Comparison of ENCODE assay signal across 9 mouse cellular contexts in genomic region chr16:31422000-31422399, GRCm38 (mm10). TPM values are rescaled to one million over a fixed set of nuclear protein-coding genes. Genes with fewer than 3 reads are reported as not detected.
DNase-seq lines count a peak whose midpoint lies in the region; ATAC-seq lines count a peak whose summit lies in the region.
"Had no signal": no experiment of that assay in that cellular context is flagged by ENCODE, and none has a peak within 500 bp of the region (broad histone marks: within the 10 kb centered on the region; RNA-seq: fewer than 3 reads in every experiment).

TSS of gene Bdh1 (plus strand) at chr16:31422280.

- H3K4me2 ChIP-seq in heart, embryonic 13.5 days = no peak within 1 kb of the TSS
- H3K4me2 ChIP-seq in hindbrain, embryonic 14.5 days (replicated peaks) = no peak within 1 kb of the TSS
- peak within 1 kb of the TSS; percentile 50 for H3K4me2 ChIP-seq in liver, embryonic 13.5 days
- H3K4me2 ChIP-seq: lung, embryonic 15.5 days had no signal

- H3K27me3 ChIP-seq in heart, embryonic 13.5 days (replicated peaks) = peaks cover 12% of the 10 kb centered on the region
- peaks cover 15% of the 10 kb centered on the region for H3K27me3 ChIP-seq in embryonic facial prominence, embryonic 10.5 days (replicated peaks; ENCODE audit: low read depth, poor library complexity, severe bottlenecking)
- peaks cover 5% of the 10 kb centered on the region for H3K27me3 ChIP-seq in hindbrain, embryonic 14.5 days (ENCODE audit: control insufficient read depth, insufficient read depth, low read length)
- H3K27me3 ChIP-seq in liver, embryonic 13.5 days = peaks cover 2% of the 10 kb centered on the region

- no peak within 1 kb of the TSS for H3K9ac ChIP-seq in heart, embryonic 13.5 days
- no peak within 1 kb of the TSS for H3K9ac ChIP-seq in hindbrain, embryonic 14.5 days
- H3K9ac ChIP-seq in liver, embryonic 13.5 days = no peak within 1 kb of the TSS
- H3K9ac ChIP-seq: lung, embryonic 15.5 days had no signal

- no peak for DNase-seq in heart, postnatal 4 days
- DNase-seq in embryonic facial prominence, embryonic 10.5 days (ENCODE audit: low spot score) = no peak
- DNase-seq in hindbrain, embryonic 14.5 days (ENCODE audit: low spot score) = no peak
- no peak for DNase-seq in liver, embryonic 13.5 days
- no peak for DNase-seq in right cerebral cortex, postnatal 10 days (ENCODE audit: low spot score in 2 of 2)
- no peak for DNase-seq in thymus, postnatal 25 days
- no peak for DNase-seq in spleen, postnatal 4 days (ENCODE audit: low spot score in 2 of 2)

- no peak within 1 kb of the TSS for H3K27ac ChIP-seq in heart, embryonic 13.5 days (replicated peaks)
- no peak within 1 kb of the TSS for H3K27ac ChIP-seq in embryonic facial prominence, embryonic 10.5 days (replicated peaks)
- H3K27ac ChIP-seq in hindbrain, embryonic 14.5 days = no peak within 1 kb of the TSS
- peak within 1 kb of the TSS; percentile 50; the same call in 1 of the 2 replicates for H3K27ac ChIP-seq in liver, embryonic 13.5 days
- H3K27ac ChIP-seq: lung, embryonic 15.5 days had no signal

- no peaks in the 10 kb centered on the region for H3K36me3 ChIP-seq in heart, embryonic 13.5 days
- H3K36me3 ChIP-seq in embryonic facial prominence, embryonic 10.5 days (replicated peaks) = no peaks in the 10 kb centered on the region
- H3K36me3 ChIP-seq in hindbrain, embryonic 14.5 days (replicated peaks; ENCODE audit: control insufficient read depth, insufficient read depth) = no peaks in the 10 kb centered on the region
- H3K36me3 ChIP-seq in liver, embryonic 13.5 days = no peaks in the 10 kb centered on the region
- H3K36me3 ChIP-seq: lung, embryonic 15.5 days had no signal

- no peaks in the 10 kb centered on the region for H3K4me1 ChIP-seq in heart, embryonic 13.5 days
- peaks cover 2% of the 10 kb centered on the region; the same call in 1 of the 2 replicates for H3K4me1 ChIP-seq in embryonic facial prominence, embryonic 10.5 days
- H3K4me1 ChIP-seq in hindbrain, embryonic 14.5 days (replicated peaks; ENCODE audit: control insufficient read depth, insufficient read depth, low read length) = no peaks in the 10 kb centered on the region
- H3K4me1 ChIP-seq in liver, embryonic 13.5 days (replicated peaks) = peaks cover 26% of the 10 kb centered on the region
- H3K4me1 ChIP-seq: lung, embryonic 15.5 days had no signal

- no peak within 1 kb of the TSS for H3K4me3 ChIP-seq in heart, embryonic 13.5 days
- no peak within 1 kb of the TSS for H3K4me3 ChIP-seq in embryonic facial prominence, embryonic 10.5 days
- H3K4me3 ChIP-seq in hindbrain, embryonic 14.5 days (replicated peaks; ENCODE audit: low read length) = no peak within 1 kb of the TSS
- peak within 1 kb of the TSS; percentile 43 for H3K4me3 ChIP-seq in liver, embryonic 13.5 days (replicated peaks)
- H3K4me3 ChIP-seq: lung, embryonic 15.5 days had no signal

- no peaks in the 10 kb centered on the region for H3K9me3 ChIP-seq in heart, embryonic 13.5 days
- no peaks in the 10 kb centered on the region for H3K9me3 ChIP-seq in embryonic facial prominence, embryonic 10.5 days
- no peaks in the 10 kb centered on the region for H3K9me3 ChIP-seq in hindbrain, embryonic 14.5 days (ENCODE audit: control insufficient read depth, low read length)
- H3K9me3 ChIP-seq in liver, embryonic 13.5 days (replicated peaks) = no peaks in the 10 kb centered on the region
- H3K9me3 ChIP-seq: lung, embryonic 15.5 days had no signal

- WGBS in heart, embryonic 13.5 days = 65% methylated on average over 9 of the region's 9 CpGs
- WGBS in embryonic facial prominence, embryonic 10.5 days = 70% methylated on average over 9 of the region's 9 CpGs
- 70% methylated on average over 9 of the region's 9 CpGs for WGBS in hindbrain, embryonic 14.5 days
- 62% methylated on average over 9 of the region's 9 CpGs for WGBS in liver, embryonic 13.5 days (ENCODE audit: insufficient replicate concordance)

- no peak for ATAC-seq in heart, embryonic 13.5 days (ENCODE audit: extremely low read depth, insufficient number of reproducible peaks, low FRiP score, low TSS enrichment)
- no peak for ATAC-seq in hindbrain, embryonic 14.5 days (ENCODE audit: low FRiP score)
- ATAC-seq in liver, embryonic 13.5 days (ENCODE audit: low read depth) = no peak

RNA-seq across cellular contexts. Expression of gene Bdh1, which starts in this region (rescaled TPM):
- polyA plus RNA-seq in heart, embryonic 13.5 days (2015; fragmentation: Nextera tagmentation; extraction: Ambion mirVana) = 9.7 and 10.8 TPM in 2 replicates
- total RNA-seq in heart, postnatal 4 days (2021) = 1 to 10 TPM in 1 of 2 experiments, under 1 TPM in 1; 0.81 to 1.0 TPM
- polyA plus RNA-seq in embryonic facial prominence, embryonic 10.5 days (2016; fragmentation: Nextera tagmentation; extraction: Ambion mirVana) = 12.2 and 13.4 TPM in 2 replicates
- polyA plus RNA-seq in hindbrain, embryonic 14.5 days (2014; fragmentation: Nextera tagmentation; extraction: Ambion mirVana) = 92.7 and 118 TPM in 2 replicates
- polyA plus RNA-seq in liver, embryonic 13.5 days (2015; fragmentation: Nextera tagmentation; extraction: Ambion mirVana) = 56.7 and 61.3 TPM in 2 replicates
